Mouse (Mus musculus) hindbrain, embryonic 14.5 days (tissue): ENCODE measurements around the gene Aunip. TPM values are rescaled to one million over a fixed set of nuclear protein-coding genes. Genes with fewer than 3 reads are reported as not detected.

Source experiments
- ATAC-seq: fragments of 200-750 bp; cut with Nextera tagmentation; 2 replicates; pipeline ENCODE4 v1.8.0; 2017; ENCODE audit warnings: moderate number of reproducible peaks, mild to moderate bottlenecking, moderate TSS enrichment, moderate library complexity; ENCODE audit not compliant: low FRiP score
- DNase-seq: peaks from one replicate; pipeline ENCODE4 v3.0.0-alpha.2; 2015; ENCODE audit warnings: low spot score
- H3K27ac ChIP-seq: fragments of 300-500 bp; sonication (generic); 2 replicates; pipeline ENCODE4 v1.5.1; 2014; ENCODE audit warnings: mild to moderate bottlenecking, moderate library complexity
- H3K27me3 ChIP-seq: fragments of 300-500 bp; sonication (generic); 2 replicates; pipeline ENCODE4 v1.6.1; 2014; ENCODE audit warnings: mild to moderate bottlenecking, low read length, mixed read lengths; ENCODE audit not compliant: control insufficient read depth, insufficient read depth
- H3K36me3 ChIP-seq: fragments of 300-500 bp; sonication (generic); replicated peaks from 2 replicates; pipeline ENCODE4 v1.6.1; 2014; ENCODE audit not compliant: control insufficient read depth, insufficient read depth
- H3K4me1 ChIP-seq: fragments of 300-500 bp; sonication (generic); replicated peaks from 2 replicates; pipeline ENCODE4 v1.6.1; 2014; ENCODE audit warnings: antibody characterized with exemption, low read length, mixed read lengths; ENCODE audit not compliant: control insufficient read depth, insufficient read depth
- H3K4me2 ChIP-seq: fragments of 300-500 bp; sonication (generic); replicated peaks from 2 replicates; pipeline ENCODE4 v1.6.1; 2014; ENCODE audit warnings: mild to moderate bottlenecking, moderate library complexity
- H3K4me3 ChIP-seq: fragments of 300-500 bp; sonication (generic); replicated peaks from 2 replicates; pipeline ENCODE4 v1.5.1; 2014; ENCODE audit warnings: mild to moderate bottlenecking, low read length
- H3K9ac ChIP-seq: fragments of 300-500 bp; sonication (generic); 2 replicates; pipeline ENCODE4 v1.6.1; 2014
- H3K9me3 ChIP-seq: fragments of 300-500 bp; sonication (generic); 2 replicates; pipeline ENCODE4 v1.6.1; 2016; ENCODE audit warnings: low read length; ENCODE audit not compliant: control insufficient read depth
- WGBS: fragments of 180-500 bp; shearing (Covaris S2); extraction: QIAGEN DNeasy Blood & Tissue Kit; methylation state at CpG from one replicate; pipeline ENCODE4 v1.1.7; 2014; 5-methylcytosine and 5-hydroxymethylcytosine counted together
- polyA plus RNA-seq: library from polyadenylated mRNA; unstranded; fragments of >200 nt; fragmentation: Nextera tagmentation; extraction: Ambion mirVana; gene quantifications from 2 replicates; pipeline ENCODE4 v1.2.1, GENCODE M21; 2014

Gene Aunip
- polyA plus RNA-seq, 1 experiment from 2014 or later: 0.40 TPM

DNA sequence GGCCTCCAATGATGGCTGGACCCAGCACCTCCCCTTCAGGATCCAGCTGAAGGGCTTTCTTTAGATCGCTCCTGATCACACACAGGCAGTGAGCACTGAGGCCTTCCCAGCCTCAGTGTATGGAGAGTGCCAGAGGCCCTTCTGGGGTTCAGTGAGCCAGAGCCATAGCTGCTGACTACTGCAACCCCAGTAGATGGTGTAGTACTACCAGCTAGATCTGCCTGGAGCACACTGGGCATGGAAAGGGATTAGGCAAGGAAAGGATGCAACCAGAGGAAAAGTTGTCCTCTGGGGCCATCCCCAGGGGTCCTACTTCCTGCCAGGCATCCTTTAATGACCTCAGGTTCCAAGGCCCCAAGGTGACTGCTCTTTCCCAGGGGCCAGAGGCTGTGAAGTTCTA, 42.8 kb downstream of the Aunip start:
- ATAC-seq: no peak
- H3K4me3 ChIP-seq: no peak overlapping the region
- H3K9me3 ChIP-seq: 0 out of 2 replicates have a peak, but pooled peaks cover 5% of the 10 kb centered on the region
- peaks cover 16% of the 10 kb centered on the region for H3K36me3 ChIP-seq
- no peak for DNase-seq
- H3K27ac ChIP-seq: no peak overlapping the region
- no peaks in the 10 kb centered on the region for H3K27me3 ChIP-seq
- no peak overlapping the region for H3K4me2 ChIP-seq
- 79% methylated on average over 1 of the region's 1 CpGs for WGBS
- H3K9ac ChIP-seq: no peak overlapping the region
- H3K4me1 ChIP-seq: peaks cover 14% of the 10 kb centered on the region

DNA sequence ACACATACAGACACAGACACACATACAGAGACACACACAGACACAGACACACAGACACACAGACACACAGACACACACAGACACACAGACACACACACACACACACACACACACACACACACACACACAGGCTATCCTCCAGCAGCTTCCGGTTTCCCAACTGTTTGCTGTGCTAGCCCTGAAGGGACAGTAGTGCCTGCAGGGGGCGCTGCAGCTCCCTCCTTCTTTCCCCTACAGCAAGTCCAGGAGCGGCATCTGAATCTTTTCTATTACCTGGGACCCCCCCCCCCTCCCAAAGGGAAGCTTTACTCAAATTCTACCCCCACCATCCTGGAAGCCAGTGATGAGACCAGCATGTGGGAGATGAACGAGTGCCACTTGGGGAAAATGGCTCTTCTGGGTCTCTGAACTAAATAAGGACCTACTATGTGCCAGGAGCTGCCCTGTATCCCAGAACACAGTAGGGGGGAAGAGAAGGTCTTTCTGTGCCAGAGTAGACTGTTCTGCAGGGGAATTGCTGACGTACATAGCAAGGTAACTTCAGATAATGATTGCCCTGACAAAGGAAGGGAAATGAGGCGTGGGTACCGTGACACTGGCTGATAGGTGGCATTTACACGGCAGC, 45.3 kb downstream of the Aunip start:
- H3K27ac ChIP-seq: no peak overlapping the region
- no peak for DNase-seq
- no peak overlapping the region for H3K4me3 ChIP-seq
- no peak overlapping the region for H3K9ac ChIP-seq
- H3K27me3 ChIP-seq: no peaks in the 10 kb centered on the region
- no peaks in the 10 kb centered on the region for H3K36me3 ChIP-seq
- peaks cover 13% of the 10 kb centered on the region for H3K4me1 ChIP-seq
- WGBS: 54% methylated on average over 8 of the region's 8 CpGs
- no peak for ATAC-seq
- no peak overlapping the region for H3K4me2 ChIP-seq
- H3K9me3 ChIP-seq: no peaks in the 10 kb centered on the region

DNA sequence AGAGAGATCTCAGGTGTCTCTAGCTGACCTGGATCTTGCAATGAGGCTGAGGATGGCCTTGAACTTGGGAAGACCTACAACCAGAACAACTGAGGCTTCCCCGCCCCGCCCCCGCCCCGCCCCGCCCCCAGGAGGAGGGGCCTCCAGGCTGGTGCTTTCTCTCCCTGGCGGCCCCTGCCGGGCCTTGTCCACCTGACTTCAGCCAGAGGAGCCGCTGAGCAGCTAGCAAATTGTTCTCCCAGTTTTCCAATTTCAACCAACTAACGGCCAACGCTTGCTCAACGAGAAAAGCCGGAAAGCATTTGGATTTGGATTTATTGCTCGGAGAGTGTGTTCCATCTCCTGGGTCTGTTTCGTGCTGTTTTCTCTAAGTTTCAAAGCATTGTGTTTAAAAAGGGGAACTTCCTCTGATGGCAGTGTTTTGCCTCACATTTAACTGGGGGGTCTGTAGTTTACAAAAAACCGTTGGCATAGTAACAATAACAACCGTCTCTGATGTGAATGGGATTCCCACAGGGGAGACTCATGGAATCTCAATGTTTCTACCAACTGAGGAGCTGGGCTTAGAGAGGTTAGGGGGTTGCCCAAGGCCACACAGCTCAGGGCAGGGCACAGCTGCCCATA, 46.9 kb downstream of the Aunip start:
- H3K27ac ChIP-seq: peak overlapping the region; percentile 11; the same call in 1 of the 2 replicates
- H3K27me3 ChIP-seq: no peaks in the 10 kb centered on the region
- H3K4me3 ChIP-seq: no peak overlapping the region
- H3K36me3 ChIP-seq: no peaks in the 10 kb centered on the region
- H3K9ac ChIP-seq: no peak overlapping the region
- H3K9me3 ChIP-seq: no peaks in the 10 kb centered on the region
- ATAC-seq (no peak), DNase-seq (no peak)
- WGBS: 14% methylated on average over 10 of the region's 16 CpGs
- no peak overlapping the region for H3K4me2 ChIP-seq
- H3K4me1 ChIP-seq: peaks cover 8% of the 10 kb centered on the region

DNA sequence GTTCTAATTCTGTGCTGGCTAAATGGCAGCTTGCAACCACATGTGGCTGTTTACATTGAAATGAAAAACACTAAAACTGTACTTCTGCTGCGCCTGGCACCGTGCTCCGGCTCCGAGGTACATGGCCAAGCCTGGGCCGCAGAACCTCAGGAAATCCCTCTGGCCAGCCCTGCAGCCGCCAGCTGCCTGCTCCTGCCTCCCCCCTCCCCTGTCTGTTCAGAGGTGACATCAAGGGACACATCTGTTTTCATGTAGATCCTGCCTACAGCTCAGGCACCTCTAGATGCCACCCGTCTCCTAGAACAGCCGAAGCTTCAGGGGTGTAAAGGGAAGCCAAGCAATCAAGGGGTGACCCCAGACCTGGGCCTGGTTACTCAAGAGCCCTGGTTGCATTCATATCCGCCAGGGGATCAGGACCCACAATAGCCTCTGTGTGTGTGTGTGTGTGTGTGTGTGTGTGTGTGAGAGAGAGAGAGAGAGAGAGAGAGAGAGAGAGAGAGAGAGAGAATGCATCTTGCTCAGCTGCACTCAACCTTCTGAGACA, 47.8 kb downstream of the Aunip start:
- no peaks in the 10 kb centered on the region for H3K36me3 ChIP-seq
- H3K27me3 ChIP-seq: no peaks in the 10 kb centered on the region
- DNase-seq: no peak
- H3K4me2 ChIP-seq: no peak overlapping the region
- no peak overlapping the region for H3K4me3 ChIP-seq
- no peak for ATAC-seq
- H3K27ac ChIP-seq: no peak overlapping the region
- no peak overlapping the region for H3K9ac ChIP-seq
- no peaks in the 10 kb centered on the region for H3K9me3 ChIP-seq
- WGBS: 49% methylated on average over 9 of the region's 9 CpGs
- H3K4me1 ChIP-seq: peaks cover 8% of the 10 kb centered on the region

DNA sequence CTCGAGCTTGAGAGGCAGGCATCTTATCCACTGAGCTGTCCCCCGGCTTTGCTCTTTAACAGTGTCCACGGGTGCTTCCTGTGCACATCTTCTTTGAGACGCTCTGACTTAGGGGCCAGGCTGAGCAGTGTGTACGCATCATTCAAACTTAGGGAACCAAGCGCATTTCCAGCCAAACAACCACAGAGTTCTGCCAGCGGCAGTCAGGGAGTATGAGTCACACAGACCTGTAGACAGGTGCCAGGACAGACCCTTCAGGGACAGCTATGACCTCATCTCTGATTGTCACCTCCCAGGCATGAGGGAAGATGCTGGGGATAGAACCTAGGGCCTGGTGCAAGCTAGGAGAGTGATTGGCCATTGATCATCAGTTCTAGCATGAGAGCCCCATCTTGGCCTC, 48.4 kb downstream of the Aunip start:
- Histone ChIP-seq H3K36me3 (no peaks in the 10 kb centered on the region), H3K9ac (no peak overlapping the region), H3K27me3 (no peaks in the 10 kb centered on the region), H3K4me3 (no peak overlapping the region), H3K27ac (no peak overlapping the region), H3K4me1 (peaks cover 8% of the 10 kb centered on the region), H3K4me2 (no peak overlapping the region), H3K9me3 (no peaks in the 10 kb centered on the region)
- 85% methylated on average over 7 of the region's 7 CpGs for WGBS
- ATAC-seq (no peak), DNase-seq (no peak)

DNA sequence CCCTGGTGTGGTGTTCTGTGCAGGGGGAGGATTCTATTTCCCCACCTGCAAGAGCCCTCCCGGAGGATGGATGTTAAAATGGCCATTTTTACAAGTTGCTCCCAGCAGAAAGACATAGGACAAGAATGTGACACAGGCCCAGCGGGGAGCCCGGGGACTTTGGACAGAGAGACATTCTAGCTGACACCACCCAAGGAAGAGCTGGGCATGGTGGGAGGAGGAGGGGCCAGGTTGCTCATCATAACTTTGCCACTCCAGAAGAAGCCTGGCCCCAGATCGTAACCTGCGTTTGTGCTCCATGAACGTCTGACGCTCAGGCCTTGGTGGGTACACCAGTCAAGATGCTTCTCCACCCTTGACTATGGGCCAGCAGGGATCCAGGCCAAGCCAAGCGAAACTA, 49.9 kb downstream of the Aunip start:
- peaks cover 8% of the 10 kb centered on the region for H3K4me1 ChIP-seq
- WGBS: 90% methylated on average over 8 of the region's 8 CpGs
- no peak overlapping the region for H3K27ac ChIP-seq
- no peak for ATAC-seq
- no peaks in the 10 kb centered on the region for H3K9me3 ChIP-seq
- H3K9ac ChIP-seq: no peak overlapping the region
- no peak for DNase-seq
- H3K27me3 ChIP-seq: no peaks in the 10 kb centered on the region
- no peak overlapping the region for H3K4me2 ChIP-seq
- no peak overlapping the region for H3K4me3 ChIP-seq
- H3K36me3 ChIP-seq: no peaks in the 10 kb centered on the region

DNA sequence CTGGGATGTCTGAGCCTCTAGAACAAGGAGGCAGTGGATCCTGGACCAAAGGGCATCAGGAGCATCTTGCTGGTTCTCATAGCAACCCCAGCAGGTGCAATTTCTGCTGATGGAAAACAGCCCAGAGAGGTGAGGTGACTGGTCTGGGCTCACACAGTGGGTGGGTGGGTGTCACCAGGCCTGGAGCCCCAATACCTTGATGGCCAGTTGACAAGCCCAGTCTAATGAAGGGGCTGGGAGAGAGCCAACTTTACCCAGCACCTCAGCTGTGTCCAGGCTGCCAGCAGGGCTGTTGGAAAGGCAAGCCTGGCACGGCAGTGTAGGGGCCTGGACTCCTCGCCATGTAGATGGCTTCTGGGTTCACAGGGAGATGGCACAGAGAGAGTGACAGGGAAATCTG, 51.2 kb downstream of the Aunip start:
- H3K4me2 ChIP-seq: no peak overlapping the region
- no peak overlapping the region for H3K4me3 ChIP-seq
- peaks cover 8% of the 10 kb centered on the region for H3K4me1 ChIP-seq
- WGBS: 74% methylated on average over 2 of the region's 2 CpGs
- H3K9ac ChIP-seq: no peak overlapping the region
- no peaks in the 10 kb centered on the region for H3K36me3 ChIP-seq
- H3K9me3 ChIP-seq: no peaks in the 10 kb centered on the region
- DNase-seq (no peak), ATAC-seq (no peak)
- H3K27ac ChIP-seq: no peak overlapping the region
- no peaks in the 10 kb centered on the region for H3K27me3 ChIP-seq

DNA sequence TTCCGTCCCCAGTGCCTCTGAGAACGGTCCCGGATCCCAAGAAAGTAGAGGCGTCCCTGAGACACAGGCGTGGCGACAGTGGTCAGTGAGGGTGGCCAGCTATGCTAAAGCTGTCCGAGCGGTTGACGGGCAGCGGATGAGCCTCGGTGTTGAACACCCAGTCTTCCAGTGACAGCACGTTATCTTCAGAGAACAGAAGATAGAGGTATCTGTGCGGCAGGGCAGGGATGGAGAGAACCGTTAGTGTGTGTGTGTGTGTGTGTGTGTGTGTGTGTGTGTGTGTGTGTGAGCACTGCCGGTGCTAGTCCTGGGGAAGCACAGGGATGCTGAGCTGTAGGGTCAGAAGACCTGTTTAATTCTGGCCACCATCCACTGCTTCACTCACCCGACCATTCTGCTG, 52.8 kb downstream of the Aunip start:
- Histone ChIP-seq H3K4me1 (peaks cover under 1% of the 10 kb centered on the region), H3K4me2 (no peak overlapping the region), H3K27ac (no peak overlapping the region), H3K36me3 (no peaks in the 10 kb centered on the region), H3K9ac (no peak overlapping the region), H3K9me3 (no peaks in the 10 kb centered on the region), H3K27me3 (no peaks in the 10 kb centered on the region), H3K4me3 (no peak overlapping the region)
- ATAC-seq (no peak), DNase-seq (no peak)
- 86% methylated on average over 16 of the region's 16 CpGs for WGBS

DNA sequence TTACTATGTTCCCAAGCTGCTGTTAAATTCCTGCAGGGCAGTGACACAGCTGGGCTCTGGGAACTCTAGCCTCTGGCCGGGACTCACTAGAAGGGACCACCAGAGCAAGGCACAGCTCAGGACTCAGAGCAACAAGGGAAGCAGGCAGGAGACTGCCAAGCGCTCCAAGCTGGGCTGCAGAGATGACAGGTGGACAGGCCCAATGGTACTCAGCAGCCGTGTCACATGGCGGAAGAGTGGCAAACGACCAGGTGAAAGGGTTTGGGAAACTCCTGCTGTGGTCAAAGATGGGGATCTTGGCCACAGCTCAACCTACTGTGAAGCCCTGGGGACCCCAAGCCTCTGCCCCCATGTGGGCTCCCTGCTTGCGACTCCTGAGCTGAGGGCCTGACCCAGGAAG, 53.3 kb downstream of the Aunip start:
- ATAC-seq: no peak

More for the DNA sequence above, 53.3 kb downstream of the Aunip start:
- no peak overlapping the region for H3K4me3 ChIP-seq
- H3K4me2 ChIP-seq: no peak overlapping the region
- WGBS: 82% methylated on average over 6 of the region's 6 CpGs
- H3K36me3 ChIP-seq: no peaks in the 10 kb centered on the region
- H3K9me3 ChIP-seq: no peaks in the 10 kb centered on the region
- DNase-seq: no peak
- H3K27ac ChIP-seq: no peak overlapping the region
- no peaks in the 10 kb centered on the region; the same call in 1 of the 2 replicates for H3K4me1 ChIP-seq
- H3K9ac ChIP-seq: no peak overlapping the region
- H3K27me3 ChIP-seq: no peaks in the 10 kb centered on the region
